Mouse (Mus musculus) cerebellum, adult 2 months (tissue): ENCODE results near the gene Rap2b. TPM values are rescaled to one million over a fixed set of nuclear protein-coding genes. Genes with fewer than 3 reads are reported as not detected.

Experiments used
- DNase-seq, 2 experiments: peaks; one replicate each; pipeline ENCODE4 v3.0.0; 2021
- H3K27ac ChIP-seq: fragments of 200-500 bp; 2 replicates; pipeline ENCODE4 v1.5.1; 2012; ENCODE audit warnings: low read length, control low read depth, inconsistent platforms; ENCODE audit not compliant: insufficient read depth
- H3K27me3 ChIP-seq: fragments of 200-500 bp; 2 replicates; pipeline ENCODE4 v1.6.1; 2012; ENCODE audit warnings: inconsistent platforms, mild to moderate bottlenecking, low read length, moderate library complexity; ENCODE audit not compliant: control insufficient read depth, insufficient read depth
- H3K4me1 ChIP-seq: fragments of 200-500 bp; 2 replicates; pipeline ENCODE4 v1.6.1; 2011; ENCODE audit warnings: low read length; ENCODE audit not compliant: control insufficient read depth, insufficient read depth
- H3K4me3 ChIP-seq: fragments of 200-500 bp; replicated peaks from 2 replicates; pipeline ENCODE3; 2011; ENCODE audit warnings: mild to moderate bottlenecking, low read depth, low read length, control low read depth; ENCODE audit not compliant: insufficient read depth
- CTCF ChIP-seq: fragments of 200-500 bp; IDR thresholded peaks from 2 replicates; pipeline ENCODE4 v1.5.1; 2011; ENCODE audit warnings: low read depth, mild to moderate bottlenecking, control low read depth, low read length, moderate library complexity, borderline replicate concordance; ENCODE audit not compliant: insufficient read depth
- POLR2A ChIP-seq: fragments of 200-500 bp; IDR thresholded peaks from 2 replicates; pipeline ENCODE4 v1.6.1; 2011; ENCODE audit warnings: low read length, control low read depth, borderline replicate concordance; ENCODE audit not compliant: insufficient read depth
- WGBS: fragments of 180-500 bp; shearing (Covaris S2); methylation state at CpG from one replicate; pipeline ENCODE4 v1.1.7; 2018; 5-methylcytosine and 5-hydroxymethylcytosine counted together
- polyA plus RNA-seq: library from polyadenylated mRNA; depleted of rRNA; stranded (reverse); fragments of >200 nt; gene quantifications from 2 replicates; pipeline ENCODE4 v1.2.3, GENCODE M21; 2012; rRNA removed

Rap2b gene
- polyA plus RNA-seq: 3.8 and 4.9 TPM in 2 replicates

- no peak for TF ChIP-seq CTCF
- no peak for TF ChIP-seq POLR2A
- H3K4me3 ChIP-seq: no peak within 1 kb of the TSS
- H3K27me3 ChIP-seq: no peaks in the 10 kb centered on the region
- H3K27ac ChIP-seq: no peak within 1 kb of the TSS
- no peak for DNase-seq
- H3K4me1 ChIP-seq: no peaks in the 10 kb centered on the region
- WGBS: 83% methylated on average over 1 of the region's 1 CpGs
Measured at GRCm38 (mm10) chr3:61361338-61361737, at the start of gene Rap2b. Gene Rap2b (plus strand): TSS chr3:61361638.

- Histone ChIP-seq H3K4me3 (no peak overlapping the region), H3K4me1 (no peaks in the 10 kb centered on the region), H3K27ac (no peak overlapping the region), H3K27me3 (no peaks in the 10 kb centered on the region)
- TF ChIP-seq CTCF (no peak), POLR2A (no peak)
- no peak for DNase-seq
- WGBS: 80% methylated on average over 2 of the region's 2 CpGs
Measured at GRCm38 (mm10) chr3:61315002-61315401, 46.4 kb upstream of the Rap2b start.

GRCm38 (mm10) chr3:61320031-61320430 lies 41.4 kb upstream of the Rap2b start:
- no peaks in the 10 kb centered on the region for H3K4me1 ChIP-seq
- no peak for TF ChIP-seq CTCF
- H3K4me3 ChIP-seq: no peak overlapping the region
- no peak overlapping the region for H3K27ac ChIP-seq
- DNase-seq: peak in 1 of 2 experiments; percentile 7
- no peaks in the 10 kb centered on the region for H3K27me3 ChIP-seq
- 43% methylated on average over 2 of the region's 2 CpGs for WGBS

- WGBS: 87% methylated on average over 6 of the region's 6 CpGs
- no peak for DNase-seq
- no peak overlapping the region for H3K4me3 ChIP-seq
Measured at GRCm38 (mm10) chr3:61321632-61322031, 39.8 kb upstream of the Rap2b start.

GRCm38 (mm10) chr3:61336205-61336604 lies 25.2 kb upstream of the Rap2b start:
- no peak for TF ChIP-seq CTCF
- TF ChIP-seq POLR2A: no peak

More at GRCm38 (mm10) chr3:61321632-61322031, 39.8 kb upstream of the Rap2b start:
- no peak overlapping the region for H3K27ac ChIP-seq
- H3K27me3 ChIP-seq: no peaks in the 10 kb centered on the region
- TF ChIP-seq CTCF: no peak
- no peak for TF ChIP-seq POLR2A
- no peaks in the 10 kb centered on the region for H3K4me1 ChIP-seq

GRCm38 (mm10) chr3:61337230-61337629 lies 24.2 kb upstream of the Rap2b start:
- no peak for TF ChIP-seq POLR2A
- Histone ChIP-seq H3K4me1 (no peaks in the 10 kb centered on the region), H3K27ac (no peak overlapping the region), H3K27me3 (no peaks in the 10 kb centered on the region), H3K4me3 (no peak overlapping the region)
- no peak for DNase-seq
- WGBS: 77% methylated on average over 3 of the region's 3 CpGs

More at GRCm38 (mm10) chr3:61336205-61336604, 25.2 kb upstream of the Rap2b start:
- Histone ChIP-seq H3K4me3 (no peak overlapping the region), H3K27me3 (no peaks in the 10 kb centered on the region), H3K27ac (no peak overlapping the region), H3K4me1 (no peaks in the 10 kb centered on the region)
- 54% methylated on average over 2 of the region's 2 CpGs for WGBS
- DNase-seq: no peak

- no peaks in the 10 kb centered on the region for H3K4me1 ChIP-seq
- TF ChIP-seq CTCF: no peak
- no peak for TF ChIP-seq POLR2A
Measured at GRCm38 (mm10) chr3:61340321-61340720, 21.1 kb upstream of the Rap2b start.

GRCm38 (mm10) chr3:61344031-61344430 lies 17.4 kb upstream of the Rap2b start:
- TF ChIP-seq POLR2A (no peak), CTCF (no peak)
- no peak for DNase-seq
- 91% methylated on average over 7 of the region's 7 CpGs for WGBS
- H3K27me3 ChIP-seq: no peaks in the 10 kb centered on the region
- H3K4me3 ChIP-seq: no peak overlapping the region
- no peak overlapping the region for H3K27ac ChIP-seq
- H3K4me1 ChIP-seq: no peaks in the 10 kb centered on the region

More at GRCm38 (mm10) chr3:61340321-61340720, 21.1 kb upstream of the Rap2b start:
- H3K27me3 ChIP-seq: no peaks in the 10 kb centered on the region
- no peak for DNase-seq
- H3K27ac ChIP-seq: no peak overlapping the region
- no peak overlapping the region for H3K4me3 ChIP-seq
- WGBS: 36% methylated on average over 5 of the region's 5 CpGs

- H3K27me3 ChIP-seq: no peaks in the 10 kb centered on the region
- 45% methylated on average over 1 of the region's 1 CpGs for WGBS
- DNase-seq: no peak
- H3K4me3 ChIP-seq: no peak overlapping the region
- H3K4me1 ChIP-seq: no peaks in the 10 kb centered on the region
- TF ChIP-seq POLR2A (no peak), CTCF (no peak)
- no peak overlapping the region for H3K27ac ChIP-seq
Measured at GRCm38 (mm10) chr3:61345636-61346035, 15.8 kb upstream of the Rap2b start.
